Mouse (Mus musculus) mouse trophoblast stem cell (cell line): Measurements from ENCODE around the gene Lyl1.

ENCODE experiments used
- in situ Hi-C, 2 experiments: fragments of 300-500 bp; cut with MseI, MboI; formaldehyde crosslinking; loops; 2 replicates in 1 of 2; 3 replicates in 1 of 2; pipeline ENCODE4 v1.15.1; 2025

Gene Lyl1

GRCm38 (mm10) chr8:84700941-84701911 lies at the start of gene Lyl1:
TSS of gene Lyl1 (plus strand) at chr8:84701457.
- in situ Hi-C loops, result no loop called here

- in situ Hi-C loops, result no loop called here
These were observed 48.1 kb upstream of the Lyl1 start for GRCm38 (mm10) chr8:84653092-84653631.

GRCm38 (mm10) chr8:84654597-84654996 lies 46.7 kb upstream of the Lyl1 start:
- in situ Hi-C loops, result no loop called here

- in situ Hi-C loops, result no loop called here
These were observed 45.7 kb upstream of the Lyl1 start for GRCm38 (mm10) chr8:84655336-84656190.

GRCm38 (mm10) chr8:84656191-84656525 lies 45.1 kb upstream of the Lyl1 start:
- in situ Hi-C loops, result no loop called here

- in situ Hi-C loops, result no loop called here
These were observed 44.6 kb upstream of the Lyl1 start for GRCm38 (mm10) chr8:84656641-84657126.

GRCm38 (mm10) chr8:84657203-84657602 lies 44.1 kb upstream of the Lyl1 start:
- in situ Hi-C loops, result no loop called here

GRCm38 (mm10) chr8:84657680-84658079 lies 43.6 kb upstream of the Lyl1 start:
- in situ Hi-C loops, result no loop called here

GRCm38 (mm10) chr8:84658951-84659350 lies 42.3 kb upstream of the Lyl1 start:
- in situ Hi-C loops, result no loop called here

- in situ Hi-C loops, result no loop called here
These were observed 41.1 kb upstream of the Lyl1 start for GRCm38 (mm10) chr8:84659936-84660818.

GRCm38 (mm10) chr8:84660819-84661457 lies 40.3 kb upstream of the Lyl1 start:
- in situ Hi-C loops, result no loop called here

GRCm38 (mm10) chr8:84661458-84661871 lies 39.8 kb upstream of the Lyl1 start:
- in situ Hi-C loops, result no loop called here

GRCm38 (mm10) chr8:84661961-84662571 lies 39.2 kb upstream of the Lyl1 start:
- in situ Hi-C loops, result no loop called here

GRCm38 (mm10) chr8:84662581-84663065 lies 38.6 kb upstream of the Lyl1 start, which contains the start of gene Ier2:
TSS of gene Ier2 (minus strand) at chr8:84662852.
- in situ Hi-C loops, result no loop called here

- in situ Hi-C loops, result no loop called here
These were observed 37.6 kb upstream of the Lyl1 start for GRCm38 (mm10) chr8:84663483-84664327.

GRCm38 (mm10) chr8:84664566-84665384 lies 36.5 kb upstream of the Lyl1 start:
- in situ Hi-C loops, result no loop called here

GRCm38 (mm10) chr8:84665385-84665893 lies 35.8 kb upstream of the Lyl1 start:
- in situ Hi-C loops, result no loop called here

- in situ Hi-C loops, result no loop called here
These were observed 33.2 kb upstream of the Lyl1 start for GRCm38 (mm10) chr8:84668081-84668480.
